Mouse (Mus musculus) 3134 (cell line): ENCODE results near the gene Mogat1.
"Not testable (repeated sequence)": the region's sequence is repeated elsewhere in the genome, so short reads cannot be mapped to it uniquely, and the experiment has no call there.

Experiments
- DNase-seq: peaks from one replicate; pipeline ENCODE4 v3.0.0-alpha.2; 2011; ENCODE audit warnings: low spot score; ENCODE audit not compliant: insufficient read length; ENCODE audit errors: extremely low read depth

Gene Mogat1

DNA sequence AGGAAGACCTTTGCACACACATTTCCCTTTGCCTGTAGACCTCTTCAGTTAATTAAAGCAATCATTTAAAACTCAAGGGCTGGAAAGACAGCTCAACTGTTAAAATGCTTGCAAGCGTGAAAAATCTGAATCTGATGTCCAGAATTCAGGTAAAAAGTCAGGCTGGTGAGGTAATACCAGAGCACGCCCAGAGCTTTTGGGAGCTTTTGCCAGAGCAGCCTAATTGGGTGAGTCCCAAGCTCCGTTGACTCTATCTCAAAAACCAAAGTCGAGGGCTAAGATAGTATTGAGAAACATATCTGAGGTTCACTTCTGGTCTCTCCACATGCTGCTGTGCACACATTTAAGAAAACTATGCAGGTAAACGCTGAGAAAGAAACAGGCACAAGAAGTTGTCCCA is at the start of gene Mogat1:
Gene Mogat1 (plus strand): TSS at position 130 of the 400 bp plus-strand sequence.
- DNase-seq, result no peak

DNA sequence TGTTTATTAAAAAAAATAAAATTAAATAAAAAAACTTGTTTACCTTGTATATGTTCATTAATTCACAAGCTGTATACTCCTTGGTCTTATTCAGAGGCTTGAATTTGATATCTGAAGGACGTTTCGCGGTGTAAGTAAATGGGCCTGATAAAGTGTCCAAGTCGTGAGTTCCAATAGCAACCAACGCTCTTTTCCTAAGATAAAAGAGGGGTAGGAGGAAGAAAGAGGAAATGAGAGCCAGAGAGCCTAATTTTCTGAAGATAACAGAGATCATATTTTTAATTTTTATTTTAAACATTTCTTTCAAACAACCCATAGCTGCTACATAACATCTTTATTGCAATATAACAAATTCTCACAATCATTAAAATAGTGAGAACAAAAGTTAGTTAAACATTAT is 38.4 kb upstream of the Mogat1 start:
- DNase-seq, result no peak

DNA sequence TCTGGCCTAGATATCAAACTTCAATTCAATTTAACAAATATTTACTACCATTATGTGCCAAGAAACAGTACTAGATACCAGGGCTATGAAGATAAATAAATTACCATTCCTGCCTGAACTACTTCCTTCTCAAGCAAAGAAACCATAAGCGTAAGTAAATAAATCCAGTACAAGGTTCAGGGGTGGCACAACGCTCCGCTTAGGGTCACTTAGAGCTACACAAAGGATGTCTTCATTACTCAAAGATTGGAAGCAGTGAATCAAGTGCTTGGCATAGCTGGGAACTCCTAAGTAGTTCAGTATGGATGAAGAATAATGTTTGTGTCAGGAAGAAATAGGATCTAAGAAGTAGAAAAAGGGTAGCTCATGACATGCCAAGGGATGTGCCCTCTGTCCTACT is 27.4 kb upstream of the Mogat1 start:
- DNase-seq, result no peak

DNA sequence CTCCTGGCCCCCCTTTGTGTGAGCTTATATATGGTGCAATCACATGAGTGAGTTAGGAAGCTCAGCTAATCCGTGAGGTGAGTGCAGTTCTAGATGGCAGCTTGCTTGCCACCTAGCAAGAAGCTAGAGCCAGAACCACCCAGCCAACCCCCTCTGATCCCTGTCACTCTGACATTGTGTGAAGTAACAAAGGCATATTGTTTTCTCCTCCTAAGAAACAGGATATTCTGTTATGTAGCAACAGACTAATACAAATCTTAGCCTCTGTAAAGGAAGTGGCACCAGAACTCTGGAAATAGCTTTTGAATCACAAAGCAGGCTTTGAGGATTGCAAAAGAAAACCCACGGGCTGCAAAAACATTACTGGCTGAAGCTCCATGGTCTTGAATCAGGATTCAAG is 26.4 kb upstream of the Mogat1 start:
- DNase-seq, result no peak

DNA sequence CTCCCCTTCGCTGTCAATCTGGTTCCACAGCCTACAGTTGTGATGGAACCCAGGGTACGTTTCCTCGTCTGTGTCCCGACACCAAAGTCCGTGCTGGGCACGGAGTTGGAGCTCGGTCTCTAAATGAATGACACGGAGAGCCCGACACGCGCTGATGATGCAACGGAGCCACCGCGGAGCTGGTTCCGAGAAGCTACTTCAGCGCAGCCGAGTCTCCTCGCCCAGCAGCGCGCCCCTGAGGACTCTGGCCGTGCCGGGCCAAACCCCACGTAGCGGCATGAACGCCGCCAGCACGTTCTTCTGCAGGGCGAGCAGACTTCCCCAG is 22.4 kb upstream of the Mogat1 start:
- no peak for DNase-seq

DNA sequence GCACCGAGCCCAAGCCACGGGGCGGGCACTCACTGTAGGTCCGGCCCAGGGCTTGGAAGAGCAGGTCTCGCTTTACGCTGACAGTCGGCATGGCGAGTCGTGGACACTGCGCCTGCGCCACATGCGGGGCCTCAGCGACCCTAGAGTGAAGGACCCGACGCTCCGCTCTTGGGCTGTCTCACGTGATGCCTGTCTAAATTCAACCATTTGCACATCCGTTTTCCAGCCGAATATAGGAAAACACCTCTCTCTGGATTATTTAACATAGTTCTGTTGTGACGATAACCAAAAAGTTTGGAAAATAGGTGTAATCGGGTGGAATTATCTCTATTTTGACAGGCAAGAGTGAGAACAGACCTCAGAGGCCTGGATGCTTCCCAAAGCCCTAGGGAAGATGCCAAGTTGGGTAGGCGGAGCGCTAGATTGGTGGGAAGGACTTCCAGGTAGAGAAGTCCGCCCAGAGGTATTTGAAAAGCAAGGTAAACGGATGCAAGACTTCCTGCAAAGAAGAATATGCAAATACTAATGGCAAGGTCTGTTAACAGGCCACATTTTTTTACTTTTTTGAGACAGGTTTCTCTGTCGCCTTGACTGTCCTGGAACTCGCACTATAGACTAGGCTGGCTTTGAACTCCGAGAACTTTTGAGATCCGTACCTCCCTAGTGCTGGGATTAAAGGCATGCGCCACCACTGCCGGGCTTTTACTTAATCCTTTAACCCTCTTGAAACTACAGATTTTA is 21.9 kb upstream of the Mogat1 start, which contains the start of gene Farsb:
Gene Farsb (minus strand): TSS at position 146 of the 741 bp plus-strand sequence.
- peak; percentile 89 for DNase-seq

DNA sequence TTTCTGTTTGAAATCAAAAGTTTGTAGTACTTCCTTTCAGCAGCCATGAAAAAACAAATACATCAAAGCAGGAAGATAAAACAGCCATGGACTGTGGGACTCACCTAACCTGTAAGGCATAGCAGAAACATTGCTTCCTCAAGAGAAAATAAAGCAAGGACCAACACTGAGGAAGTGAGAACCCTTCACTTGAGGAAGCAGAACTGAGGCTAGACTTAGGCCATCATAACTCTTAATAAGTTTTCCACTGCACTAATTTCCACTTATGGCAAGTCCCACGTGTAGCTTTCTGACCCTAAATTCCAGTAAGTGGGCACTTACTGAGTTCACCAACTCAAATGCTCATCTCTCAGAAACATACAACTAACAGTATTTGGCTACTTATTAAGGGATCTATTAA is 20.6 kb upstream of the Mogat1 start:
- no peak for DNase-seq

DNA sequence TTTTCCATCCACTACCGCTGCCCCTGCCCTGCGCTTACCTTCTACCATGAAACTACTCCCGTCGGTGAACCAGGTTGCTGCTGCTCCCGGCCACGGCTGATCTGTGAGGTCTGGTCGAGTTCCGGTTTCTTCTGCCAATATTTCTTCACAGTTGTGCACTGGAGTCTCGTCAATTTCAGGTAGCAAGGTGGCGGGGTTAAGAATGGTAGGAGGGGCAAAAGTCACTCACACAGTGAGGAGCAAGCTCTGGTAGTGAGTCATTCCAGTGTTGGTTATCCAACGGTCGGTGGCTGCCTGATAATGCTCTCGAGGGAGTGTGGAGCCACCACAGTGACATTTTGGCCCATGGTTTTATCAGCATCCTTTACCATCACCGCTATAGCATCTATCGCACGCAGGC is 9.8 kb upstream of the Mogat1 start:
- no peak for DNase-seq

DNA sequence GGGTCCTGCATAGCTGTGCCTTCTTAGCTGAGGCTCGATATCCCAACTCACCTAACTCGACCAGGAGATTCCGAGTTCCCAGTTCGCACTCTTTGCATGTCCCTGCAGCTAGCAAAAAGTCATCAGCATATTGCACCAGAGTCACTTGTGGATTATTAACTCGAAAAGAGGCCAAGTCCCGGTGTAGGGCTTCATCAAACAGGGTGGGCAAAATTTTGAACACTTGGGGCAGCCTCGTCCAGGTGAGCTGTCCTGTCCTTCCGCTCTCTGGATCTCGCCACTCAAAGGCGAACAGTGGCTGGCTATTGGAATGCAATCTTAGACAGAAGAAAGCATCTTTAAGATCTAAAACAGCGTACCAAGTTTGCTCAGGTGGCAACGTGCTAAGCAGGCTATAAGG is 8.9 kb upstream of the Mogat1 start:
- not testable (repeated sequence) for DNase-seq

DNA sequence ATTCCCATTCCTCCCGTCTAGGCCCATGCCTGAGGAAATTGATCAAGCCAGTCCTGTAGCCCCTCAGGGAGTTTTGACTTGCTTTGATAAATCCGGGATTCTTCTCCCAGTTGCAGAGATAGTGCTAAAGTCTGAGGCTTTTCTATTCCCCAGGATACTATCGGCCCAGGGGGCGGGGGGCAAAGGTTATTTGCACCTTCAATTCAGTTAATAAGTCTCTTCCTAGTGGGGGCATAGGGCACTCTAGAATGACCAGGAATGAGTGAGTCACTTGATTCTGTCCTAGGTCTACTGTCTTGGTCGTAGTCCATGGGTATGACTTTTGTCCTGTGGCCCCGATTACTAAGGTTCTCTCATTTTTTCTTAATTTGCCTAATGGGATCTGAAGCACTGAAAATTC is 8.3 kb upstream of the Mogat1 start:
- DNase-seq, result no peak

DNA sequence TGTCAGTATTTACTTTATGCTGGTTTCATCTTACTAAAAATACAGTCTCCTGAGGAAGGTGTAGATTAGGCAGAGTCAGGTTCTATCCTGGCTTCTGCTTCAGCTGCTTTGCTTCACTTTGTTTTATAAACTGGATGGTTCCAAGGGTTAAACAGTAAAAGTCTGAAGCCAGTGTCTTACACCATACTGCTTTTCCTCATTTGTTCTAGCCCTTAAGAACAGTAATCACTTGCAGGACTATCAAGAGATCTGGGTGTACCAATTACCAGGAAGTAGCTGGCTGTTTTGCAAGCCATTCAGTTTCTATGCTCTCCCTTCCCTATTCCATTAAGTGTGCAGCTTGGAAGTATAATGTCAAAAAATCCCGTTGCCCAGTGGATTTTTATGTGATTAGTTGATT is 3.7 kb upstream of the Mogat1 start:
- no peak for DNase-seq

DNA sequence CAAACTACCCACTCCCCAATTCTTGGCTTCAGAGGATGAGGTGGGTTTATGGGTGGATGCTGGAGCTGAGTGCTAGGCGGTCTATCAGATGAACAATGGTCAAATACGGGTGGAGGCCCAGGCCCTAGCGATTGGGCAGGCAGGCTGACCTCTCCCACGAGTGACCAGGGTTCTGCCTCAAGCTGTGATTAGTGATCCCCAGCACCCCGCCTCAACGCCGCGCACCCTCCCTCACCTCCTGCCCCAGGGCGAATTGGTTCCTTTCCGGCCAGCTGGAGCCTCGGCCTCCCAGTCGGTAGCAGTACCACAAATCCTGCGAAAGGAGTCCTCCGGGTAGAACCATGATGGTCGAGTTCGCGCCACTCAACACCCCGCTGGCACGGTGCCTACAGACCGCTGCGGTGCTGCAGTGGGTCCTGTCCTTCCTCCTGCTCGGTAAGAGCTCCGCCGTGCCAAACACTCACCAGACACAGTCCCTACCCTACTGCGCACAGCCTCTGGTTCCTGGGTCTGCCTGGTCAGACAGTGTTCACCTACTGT is 900 bp downstream of the Mogat1 start, which contains the start of gene BC035947:
Gene BC035947 (minus strand): TSS at position 538 of the 540 bp plus-strand sequence.
- peak; percentile 20 for DNase-seq

DNA sequence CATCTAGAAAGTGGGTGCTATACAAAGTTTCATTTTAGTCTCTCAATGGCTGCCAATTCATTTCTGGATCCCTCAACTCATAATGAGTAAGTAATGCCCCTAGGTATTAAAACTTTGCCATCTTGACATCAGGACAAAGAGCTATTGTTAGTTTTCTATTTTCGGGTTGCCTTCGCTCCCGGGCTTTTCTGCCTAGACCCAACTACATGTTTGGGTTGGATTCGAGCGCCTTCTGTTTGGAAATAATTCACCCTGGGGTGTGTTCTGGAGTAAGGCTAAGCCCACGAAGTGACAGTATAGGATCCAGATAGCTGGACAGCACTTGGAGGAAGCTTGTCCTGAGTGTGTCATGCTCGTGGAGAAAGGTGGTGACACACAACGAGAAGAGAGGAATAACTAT is 2.0 kb downstream of the Mogat1 start:
- no peak for DNase-seq

DNA sequence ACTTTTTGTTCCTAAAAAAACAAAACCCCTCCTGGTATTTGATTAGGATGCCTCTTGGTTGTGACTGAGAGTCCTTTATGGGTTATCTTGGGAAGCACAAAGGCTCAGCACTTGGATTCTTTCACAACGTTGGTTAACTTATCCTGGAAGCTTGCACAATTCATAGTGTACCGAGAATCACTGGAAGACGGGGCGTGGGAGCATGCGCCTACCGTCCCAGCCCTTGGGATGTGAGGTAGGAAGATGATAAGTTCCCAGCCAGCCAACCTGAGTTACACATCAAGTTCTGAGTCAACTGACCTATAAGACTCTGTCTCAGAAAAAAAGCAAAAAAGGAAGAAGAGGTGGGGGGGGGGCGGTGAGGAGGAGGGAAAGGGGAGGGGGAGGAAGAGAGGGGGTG is 8.1 kb downstream of the Mogat1 start:
- no peak for DNase-seq

DNA sequence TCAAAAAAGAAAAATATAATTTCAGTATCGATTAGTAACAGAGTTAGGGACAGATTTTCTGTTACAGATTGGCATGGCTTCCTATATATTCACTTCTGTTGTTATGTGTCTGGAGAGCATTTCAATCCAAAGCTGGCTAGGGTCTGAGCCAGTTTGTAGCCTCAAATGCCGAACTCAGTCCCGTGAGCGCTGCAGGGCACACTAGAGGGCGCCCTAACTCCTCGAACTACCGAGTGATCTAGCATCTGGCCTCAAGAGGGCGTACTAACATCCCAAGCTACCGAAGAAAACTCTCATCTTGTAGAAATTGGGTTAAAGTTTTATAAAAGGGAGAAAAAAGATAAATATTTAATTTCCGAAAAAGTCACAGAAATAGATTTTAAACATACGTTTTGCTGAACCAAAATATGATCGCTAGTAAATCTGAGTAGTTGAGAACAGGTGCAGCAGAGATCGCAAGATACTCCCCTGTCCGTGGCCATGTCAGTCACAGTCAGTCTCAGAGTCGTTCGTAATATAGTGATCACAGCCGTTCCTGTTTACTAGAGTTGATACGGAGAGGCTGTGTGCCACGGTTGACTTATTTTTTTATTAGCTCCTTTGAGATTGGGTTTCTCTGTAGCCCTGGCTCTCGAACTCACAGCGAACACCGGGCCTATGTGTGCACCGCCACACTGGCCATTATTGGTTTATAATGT is 14.5 kb downstream of the Mogat1 start:
- peak; percentile 25 for DNase-seq

DNA sequence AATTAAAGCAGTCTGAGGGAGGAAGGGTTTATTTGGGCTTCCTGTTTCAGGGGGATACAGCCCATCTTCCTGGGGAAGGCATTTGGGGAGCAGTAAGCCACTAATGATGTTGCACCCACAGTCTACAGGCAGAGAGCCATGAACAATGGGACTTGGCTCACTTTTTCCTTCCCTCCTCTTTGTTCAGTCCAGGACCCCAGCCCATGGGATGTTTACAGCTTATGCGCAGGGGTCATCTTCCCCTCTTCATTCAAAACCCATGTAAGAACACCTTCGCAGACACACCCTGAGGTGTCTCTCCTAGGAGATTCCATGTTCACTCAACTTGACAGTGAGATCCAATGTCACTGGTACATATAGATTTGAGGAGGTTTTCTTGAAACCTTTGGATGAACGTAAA is 17.6 kb downstream of the Mogat1 start:
- no peak for DNase-seq

DNA sequence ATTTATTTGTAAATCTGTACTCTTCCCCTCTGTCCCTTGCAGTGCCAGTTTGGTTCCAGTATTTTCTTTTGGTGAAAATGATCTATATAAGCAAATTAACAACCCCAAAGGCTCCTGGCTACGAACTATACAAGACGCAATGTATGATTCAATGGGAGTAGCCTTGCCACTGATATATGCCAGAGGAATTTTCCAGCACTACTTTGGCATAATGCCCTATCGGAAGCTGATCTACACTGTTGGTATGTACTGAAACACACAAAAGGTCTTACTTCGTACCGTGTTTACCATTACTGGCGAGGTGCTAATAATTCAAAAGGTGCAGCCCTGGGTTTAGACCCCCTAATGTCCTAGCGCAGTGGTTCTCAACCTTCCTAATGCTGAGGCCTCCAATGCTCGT is 18.2 kb downstream of the Mogat1 start:
- DNase-seq, result no peak

DNA sequence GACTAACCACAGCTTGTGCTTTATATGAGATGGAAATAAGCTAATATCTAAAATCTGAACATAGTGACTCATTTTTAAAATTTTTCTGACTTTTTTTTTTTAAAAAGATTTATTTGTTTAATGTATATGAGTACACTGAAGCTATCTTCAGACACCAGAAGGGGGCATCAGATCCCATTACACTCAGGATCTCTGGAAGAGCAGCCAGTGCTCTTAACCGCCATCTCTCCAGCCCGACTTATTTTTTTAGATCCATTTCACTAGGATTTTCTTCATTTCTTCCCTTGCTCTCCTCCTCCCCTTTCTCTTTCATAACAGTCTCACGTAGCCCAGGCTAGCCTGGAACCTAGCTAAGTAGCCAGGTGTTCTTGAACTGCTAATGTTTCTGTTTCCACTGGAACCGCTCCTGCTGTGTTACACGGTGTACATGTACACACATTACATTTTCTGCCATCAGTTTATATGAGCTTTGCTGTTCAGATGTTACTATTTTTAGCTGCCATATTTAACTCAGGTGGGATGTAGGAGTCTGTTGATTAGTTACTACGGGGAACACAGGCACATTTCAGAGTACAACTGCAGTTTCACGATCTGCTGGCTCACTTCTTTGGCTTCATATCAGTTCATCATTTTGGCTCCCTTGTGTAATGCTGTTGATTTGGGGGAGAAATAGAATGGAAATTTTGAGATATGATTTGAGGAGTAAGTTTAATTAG is 19.9 kb downstream of the Mogat1 start:
- peak; percentile 42 for DNase-seq

DNA sequence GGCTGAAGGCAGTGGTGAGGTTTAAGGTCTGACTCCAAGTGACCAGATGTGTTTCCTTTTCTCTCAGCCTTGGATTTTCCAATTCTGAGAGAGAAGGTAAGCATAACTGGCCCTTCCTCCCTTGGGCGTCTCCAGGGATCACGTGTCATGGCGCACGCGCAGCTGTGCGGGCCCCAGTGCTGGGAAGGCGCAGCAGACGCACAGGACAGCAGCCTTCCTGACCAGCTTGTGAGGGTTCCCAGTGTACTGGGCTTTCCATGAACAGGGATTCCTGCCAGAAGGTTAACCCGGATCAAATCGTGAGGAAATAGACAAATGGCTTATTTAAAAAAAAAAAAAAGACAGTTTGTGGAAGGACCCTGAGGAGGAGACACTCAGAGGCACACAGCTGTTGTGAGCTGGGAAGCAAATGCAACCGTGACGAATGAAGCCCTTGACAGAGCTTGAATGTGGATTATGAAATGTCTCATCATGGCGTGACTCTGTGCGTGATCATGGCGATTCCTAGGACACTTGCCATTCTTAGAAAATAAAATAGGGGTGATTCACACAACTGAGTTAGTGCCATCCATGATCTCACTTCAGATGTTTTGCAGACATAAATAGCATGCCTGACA is 21.5 kb downstream of the Mogat1 start:
- peak; percentile 55 for DNase-seq

DNA sequence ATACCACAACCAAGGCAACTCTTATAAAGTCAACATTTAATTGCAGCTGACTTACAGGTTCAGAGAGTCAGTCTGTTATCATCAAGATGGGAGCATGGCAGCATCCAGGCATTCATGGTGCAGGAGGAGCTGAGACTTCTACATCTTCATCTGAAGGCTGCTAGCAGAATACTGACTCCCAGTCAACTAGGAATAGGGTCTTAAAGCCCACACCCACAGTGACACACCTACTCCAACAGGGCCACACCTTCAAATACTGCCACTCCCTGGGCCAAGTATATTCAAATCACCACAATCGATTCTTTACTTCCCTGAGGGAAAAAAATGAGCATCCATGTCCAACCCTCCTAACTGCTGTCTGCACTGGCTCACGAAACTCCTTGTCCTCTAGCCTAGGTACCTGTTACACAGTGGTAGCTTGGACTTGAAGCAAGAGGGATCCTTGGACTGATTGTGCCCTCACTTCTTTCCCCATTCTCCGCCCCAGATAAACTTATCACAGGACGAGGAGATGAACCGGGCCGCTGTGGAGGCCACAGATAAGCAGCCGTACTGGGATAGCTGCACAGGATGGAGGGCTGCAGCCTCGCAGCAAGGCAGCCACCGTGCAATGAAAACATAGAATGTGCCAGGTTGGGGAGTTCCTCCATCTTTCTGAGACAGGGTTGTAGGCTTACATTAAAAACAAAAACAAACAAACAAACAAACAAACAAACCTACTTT is 23.8 kb downstream of the Mogat1 start:
- no peak for DNase-seq
